Mouse (Mus musculus): ENCODE results near the gene Ebp. TPM values are rescaled to one million over a fixed set of nuclear protein-coding genes. Genes with fewer than 3 reads are reported as not detected.

Gene Ebp
- polyA plus RNA-seq, 1 experiment from 2014 or later = 53.4 TPM

Other genes starting within 250 kb of the Ebp start
- 10.0 and 10.3 TPM in 2 replicates for gene Hdac6, start 245.6 kb downstream of the Ebp start, polyA plus RNA-seq (2015; fragmentation: Nextera tagmentation; extraction: Ambion mirVana)
- 2.9 and 3.1 TPM in 2 replicates for gene Gata1, start 215.4 kb downstream of the Ebp start, polyA plus RNA-seq (2015; fragmentation: Nextera tagmentation; extraction: Ambion mirVana)
- 0.27 TPM in 1 of 2 replicates, not detected in the other for gene Glod5, start 175.0 kb downstream of the Ebp start, polyA plus RNA-seq (2015; fragmentation: Nextera tagmentation; extraction: Ambion mirVana)
- gene Suv39h1, start 118.8 kb downstream of the Ebp start, polyA plus RNA-seq (2015; fragmentation: Nextera tagmentation; extraction: Ambion mirVana) = 60.7 and 62.4 TPM in 2 replicates
- gene Was, start 103.0 kb downstream of the Ebp start, polyA plus RNA-seq (2015; fragmentation: Nextera tagmentation; extraction: Ambion mirVana) = 13.7 and 18.2 TPM in 2 replicates
- 10.9 and 13.3 TPM in 2 replicates for gene Wdr13, start 60.6 kb downstream of the Ebp start, polyA plus RNA-seq (2015; fragmentation: Nextera tagmentation; extraction: Ambion mirVana)
- 1,171 and 1,412 TPM in 2 replicates for gene Rbm3, start 47.6 kb downstream of the Ebp start, polyA plus RNA-seq (2015; fragmentation: Nextera tagmentation; extraction: Ambion mirVana)
- gene Tbc1d25, start 17.3 kb downstream of the Ebp start, polyA plus RNA-seq (2015; fragmentation: Nextera tagmentation; extraction: Ambion mirVana) = 10.7 and 12.0 TPM in 2 replicates
- gene Porcn, start 13.0 kb upstream of the Ebp start, polyA plus RNA-seq (2015; fragmentation: Nextera tagmentation; extraction: Ambion mirVana) = 0.60 and 0.64 TPM in 2 replicates
- gene Ftsj1, start 58.9 kb upstream of the Ebp start, polyA plus RNA-seq (2015; fragmentation: Nextera tagmentation; extraction: Ambion mirVana) = 30.2 and 35.9 TPM in 2 replicates
- gene Slc38a5, start 77.6 kb upstream of the Ebp start, polyA plus RNA-seq (2015; fragmentation: Nextera tagmentation; extraction: Ambion mirVana) = 0.16 and 0.26 TPM in 2 replicates
- gene Ssxb10, start 133.9 kb upstream of the Ebp start, polyA plus RNA-seq (2015; fragmentation: Nextera tagmentation; extraction: Ambion mirVana) = not detected in 2 replicates
- gene Ssxb9, start 173.5 kb upstream of the Ebp start, polyA plus RNA-seq (2015; fragmentation: Nextera tagmentation; extraction: Ambion mirVana) = not detected in 2 replicates
- not detected in 2 replicates for gene Ssxb1, start 219.8 kb upstream of the Ebp start, polyA plus RNA-seq (2015; fragmentation: Nextera tagmentation; extraction: Ambion mirVana)

All from thymus, postnatal 0 days (tissue).